Mouse (Mus musculus): ENCODE results near the gene Agpat2. TPM values are rescaled to one million over a fixed set of nuclear protein-coding genes. Genes with fewer than 3 reads are reported as not detected.

The Agpat2 gene
- total RNA-seq, 2 experiments from 2014 or later: 49.7 to 51.6 TPM

DNA sequence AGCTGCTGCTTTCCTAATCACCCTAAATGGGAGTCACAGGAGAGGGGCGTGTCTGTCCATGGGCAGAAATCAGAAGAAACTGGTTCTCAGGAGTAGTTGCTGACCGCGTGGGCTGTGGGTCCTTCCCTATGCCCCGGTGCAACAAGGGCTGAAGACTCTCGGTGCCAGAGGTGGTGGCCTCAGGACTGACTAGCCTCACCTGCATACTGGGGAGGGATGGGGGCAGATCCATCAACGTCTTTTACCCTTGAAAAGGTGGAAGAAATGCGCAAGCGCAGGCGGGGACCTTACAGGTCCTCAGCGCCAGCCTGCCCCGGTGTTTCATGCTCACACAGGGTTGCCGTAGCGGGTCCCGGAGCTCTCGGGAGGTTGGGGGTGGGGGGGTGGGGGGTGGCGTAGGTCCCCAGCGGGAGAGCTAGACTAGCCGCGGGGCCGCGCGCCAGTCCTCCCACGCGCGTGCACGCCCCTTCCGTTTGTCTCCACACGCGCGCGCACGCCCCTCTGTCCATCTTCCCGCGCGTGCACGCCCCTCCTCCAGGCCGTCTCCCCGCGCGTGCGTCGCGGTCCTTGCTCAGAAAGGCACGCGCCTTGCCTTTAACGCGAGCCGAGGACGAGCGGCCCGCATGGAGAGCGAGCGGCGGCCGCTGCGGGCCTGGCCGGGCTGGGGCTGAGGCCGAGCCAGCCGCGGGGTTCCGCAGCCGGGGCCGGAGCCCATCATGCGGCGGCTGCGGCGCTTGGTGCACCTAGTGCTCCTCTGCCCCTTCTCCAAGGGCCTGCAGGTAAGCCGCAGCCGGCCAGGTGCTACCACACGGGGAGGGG is 23.9 kb upstream of the Agpat2 start, which contains the start of gene Fam69b:
Gene Fam69b (plus strand): TSS at position 537 of the 819 bp plus-strand sequence.
- intact Hi-C loops (cut with DNase I): no loop called here
- peak; percentile 52 for DNase-seq (ENCODE audit: low spot score)

DNA sequence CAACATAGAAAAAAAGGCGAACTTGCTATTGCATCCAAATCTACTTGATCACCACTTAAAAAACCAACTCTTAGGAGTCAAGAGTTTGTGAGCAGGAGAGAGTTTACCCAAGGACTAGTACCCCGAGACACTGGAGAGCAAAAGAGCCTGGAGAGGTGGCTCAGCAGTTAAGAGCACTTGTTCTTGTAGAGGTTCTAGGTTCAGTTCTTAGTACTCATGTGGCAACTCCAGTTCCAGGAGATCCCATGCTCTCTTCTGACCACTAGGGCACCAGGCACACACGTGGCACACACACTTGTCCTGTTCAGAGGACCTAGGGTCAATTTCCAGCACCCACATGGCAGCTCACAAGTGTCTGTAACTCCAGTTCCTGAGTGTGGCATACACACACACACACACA is 21.9 kb upstream of the Agpat2 start:
- intact Hi-C loops (cut with DNase I): no loop called here
- no peak for DNase-seq (ENCODE audit: low spot score)

DNA sequence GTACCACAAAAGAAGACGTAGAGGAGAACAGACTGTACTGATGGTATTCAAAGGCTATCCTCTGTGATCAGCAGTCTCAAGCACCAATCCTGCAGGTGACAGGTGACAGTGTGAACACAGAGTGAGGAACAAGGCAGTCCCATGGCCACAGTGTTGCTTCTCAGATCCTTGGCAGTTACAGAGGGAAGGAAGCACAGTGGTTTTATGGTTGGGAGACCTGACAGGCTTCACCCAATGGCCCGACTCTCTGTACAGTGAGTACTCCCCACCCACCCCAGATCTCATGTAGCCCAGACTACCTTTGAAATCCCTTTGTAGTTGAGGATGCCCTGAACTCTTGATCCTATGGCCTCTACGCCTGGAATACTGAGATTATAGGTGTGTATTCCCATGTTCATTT is 21.2 kb upstream of the Agpat2 start:
- intact Hi-C loops (cut with DNase I): no loop called here

DNA sequence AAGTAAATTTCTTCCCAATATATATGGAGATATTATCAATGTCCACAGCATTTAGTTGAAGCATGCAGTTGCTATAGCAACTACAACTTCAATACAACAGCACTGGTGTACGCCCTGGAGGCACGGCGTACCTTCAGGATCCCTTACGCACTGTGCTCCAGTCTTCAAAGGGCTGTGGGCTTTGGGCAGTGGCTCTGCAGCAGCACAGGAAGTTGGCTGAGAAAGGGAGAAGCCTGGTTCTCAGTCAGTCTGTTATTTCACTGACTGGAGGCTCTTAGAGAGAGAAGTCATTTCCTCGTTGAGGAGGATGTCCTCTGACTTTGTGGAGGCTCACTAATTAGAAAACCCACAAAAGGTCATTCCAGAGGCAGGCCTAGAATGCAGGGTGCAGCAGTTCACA is 18.8 kb upstream of the Agpat2 start:
- intact Hi-C loops (cut with DNase I): no loop called here
- DNase-seq (ENCODE audit: low spot score): no peak

More for the DNA sequence above, 21.2 kb upstream of the Agpat2 start:
- no peak for DNase-seq (ENCODE audit: low spot score)

DNA sequence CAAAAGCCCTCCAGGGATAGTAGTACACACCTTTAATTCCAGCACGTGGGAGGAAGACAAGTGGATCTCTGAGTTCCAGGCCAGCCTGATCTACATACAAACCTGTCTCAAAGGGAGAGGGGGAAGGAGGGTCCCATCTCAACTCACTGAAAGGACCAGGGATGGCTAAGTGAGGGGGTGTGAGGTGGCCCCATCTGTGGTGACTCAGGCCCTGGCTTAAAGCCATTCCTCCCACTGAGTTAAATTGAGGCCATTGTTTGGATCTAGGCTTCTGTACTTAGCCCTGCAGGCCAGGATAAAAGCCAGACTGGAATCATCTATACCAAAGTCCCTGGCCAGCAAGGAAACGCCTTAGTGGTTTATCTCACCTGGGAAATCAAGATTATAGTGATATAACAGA is 17.0 kb upstream of the Agpat2 start:
- intact Hi-C loops (cut with DNase I): no loop called here

DNA sequence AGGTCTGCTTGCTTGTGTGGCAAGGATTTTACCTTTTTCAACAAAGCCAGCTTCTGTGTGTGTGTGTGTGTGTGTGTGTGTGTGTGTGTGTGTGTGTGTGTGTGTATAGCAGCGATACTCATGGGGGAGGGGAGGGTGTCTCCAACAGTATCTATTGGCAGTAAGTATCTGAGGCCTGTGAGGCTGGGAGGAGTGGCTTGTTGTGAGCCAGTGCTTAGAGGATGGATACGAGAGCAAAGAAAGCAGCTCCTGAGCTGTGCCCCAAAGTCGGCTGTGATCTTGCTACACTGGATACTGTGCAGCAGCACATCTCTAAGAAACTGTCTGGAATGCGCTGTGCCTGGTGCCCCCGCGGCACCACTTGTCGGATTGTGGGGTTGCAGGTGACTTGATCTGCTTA is 13.7 kb upstream of the Agpat2 start:
- DNase-seq (ENCODE audit: low spot score): no peak
- intact Hi-C loops (cut with DNase I): no loop called here

More for the DNA sequence above, 17.0 kb upstream of the Agpat2 start:
- DNase-seq (ENCODE audit: low spot score): no peak

DNA sequence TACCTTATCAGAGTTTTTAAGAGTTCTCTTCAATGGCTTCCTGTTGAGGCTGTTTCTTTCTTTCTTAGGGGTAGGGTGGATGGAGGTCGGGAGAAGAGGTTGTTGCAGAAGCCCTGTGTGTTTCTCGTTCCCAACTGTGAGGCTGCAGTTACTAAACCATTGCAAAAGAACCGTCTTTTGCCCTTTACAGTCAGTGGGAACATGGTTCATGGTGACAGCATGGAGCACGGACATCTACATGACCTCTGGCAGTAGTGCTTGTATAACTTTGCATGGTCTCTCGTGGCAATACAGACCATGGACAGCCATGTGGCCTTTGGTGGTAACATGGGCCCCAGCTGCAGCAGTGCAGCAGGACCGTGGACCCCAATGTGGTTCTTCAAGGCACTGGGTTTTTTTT is 13.1 kb upstream of the Agpat2 start:
- no peak for DNase-seq (ENCODE audit: low spot score)
- intact Hi-C loops (cut with DNase I): no loop called here

DNA sequence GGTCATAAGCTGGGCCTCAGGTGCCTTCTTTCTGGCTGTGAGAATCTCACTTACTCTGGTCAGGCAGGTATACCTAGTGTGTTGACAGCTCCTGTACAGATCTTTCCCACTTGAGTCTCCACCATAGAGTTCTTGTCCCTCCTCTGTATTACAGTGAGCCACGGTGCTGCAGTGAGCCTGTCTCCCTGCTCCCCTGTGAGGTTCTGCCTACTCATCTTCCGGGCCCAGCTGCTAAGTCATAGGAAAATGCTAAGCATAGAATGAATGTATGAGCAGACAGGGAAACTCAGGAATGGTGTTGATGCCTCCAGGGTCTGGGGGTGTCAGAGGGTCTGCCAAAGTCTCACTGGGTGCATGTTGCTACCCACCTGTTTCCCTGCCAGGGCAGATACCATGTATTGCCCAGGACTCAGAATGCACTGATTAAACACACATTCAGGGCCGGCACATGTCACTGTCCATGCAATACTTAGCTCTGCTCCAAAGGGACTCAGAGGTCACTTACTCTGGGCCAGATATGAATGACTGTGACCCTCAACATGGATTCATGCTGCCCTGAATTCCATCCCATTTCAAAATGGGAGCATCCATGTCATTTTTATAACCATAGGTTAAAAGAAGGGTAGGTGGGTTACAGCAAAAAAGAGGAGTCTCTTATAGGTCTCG is 11.4 kb upstream of the Agpat2 start:
- intact Hi-C loops (cut with DNase I): no loop called here
- no peak for DNase-seq (ENCODE audit: low spot score)

DNA sequence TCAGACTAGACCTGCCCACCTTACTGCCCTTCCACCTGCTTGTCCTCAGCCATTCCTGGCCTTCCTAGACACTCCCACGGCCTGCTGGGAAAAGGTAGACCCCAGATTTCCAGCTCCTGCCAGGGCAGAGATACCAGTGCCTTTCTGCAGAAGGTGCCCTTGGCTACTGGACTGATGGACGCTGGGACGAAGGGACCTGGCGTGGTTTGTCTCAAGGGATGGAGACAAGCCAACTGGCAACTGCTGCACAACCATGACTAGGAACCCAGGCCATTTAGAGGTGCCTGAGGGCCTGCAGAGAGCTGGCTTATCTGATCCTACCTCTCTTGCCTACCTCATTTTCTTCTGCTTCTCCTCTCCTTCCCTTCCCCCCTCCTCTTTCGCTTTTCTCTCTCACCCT is 10.7 kb upstream of the Agpat2 start:
- intact Hi-C loops (cut with DNase I): no loop called here
- DNase-seq (ENCODE audit: low spot score): no peak

DNA sequence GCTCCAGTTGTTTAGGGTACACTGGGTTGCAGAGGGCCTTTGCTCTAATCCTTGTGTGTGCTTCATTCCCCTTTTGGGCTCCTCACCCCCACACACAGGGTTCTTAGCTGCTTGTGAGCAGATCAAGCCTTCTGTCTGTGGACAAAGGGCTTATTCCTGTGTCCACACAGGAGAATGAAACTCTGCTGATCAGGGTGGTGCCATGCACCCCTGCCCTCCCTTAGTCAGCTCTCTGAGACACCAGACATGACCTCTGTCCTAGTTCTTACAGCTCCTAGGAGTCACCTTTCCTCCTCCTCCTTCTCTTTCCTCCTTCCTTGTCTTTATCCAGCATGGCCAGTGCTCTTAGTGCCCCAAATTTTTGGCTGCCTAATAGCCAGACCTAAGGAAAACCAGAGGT is 7.7 kb upstream of the Agpat2 start:
- DNase-seq (ENCODE audit: low spot score): no peak
- intact Hi-C loops (cut with DNase I): no loop called here

DNA sequence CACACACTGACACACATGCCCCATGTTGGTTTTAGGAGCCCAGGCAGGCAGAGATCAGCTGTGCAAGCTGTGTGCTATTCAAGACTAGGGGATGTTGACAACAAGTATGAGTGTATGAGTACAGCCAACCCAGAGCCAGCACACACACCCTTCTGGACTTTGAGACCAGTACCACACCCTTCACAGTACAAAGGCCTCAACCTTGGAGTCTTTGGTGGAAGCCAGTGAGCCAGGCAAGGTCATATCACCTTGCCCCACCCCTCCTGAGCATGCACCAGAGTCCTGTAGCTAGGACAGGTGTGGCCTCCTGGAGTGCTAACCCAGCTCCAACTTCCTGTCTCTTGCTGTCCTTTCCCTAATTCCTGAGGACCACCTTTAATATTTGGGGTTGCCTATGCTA is 6.8 kb upstream of the Agpat2 start:
- intact Hi-C loops (cut with DNase I): no loop called here
- DNase-seq (ENCODE audit: low spot score): no peak

DNA sequence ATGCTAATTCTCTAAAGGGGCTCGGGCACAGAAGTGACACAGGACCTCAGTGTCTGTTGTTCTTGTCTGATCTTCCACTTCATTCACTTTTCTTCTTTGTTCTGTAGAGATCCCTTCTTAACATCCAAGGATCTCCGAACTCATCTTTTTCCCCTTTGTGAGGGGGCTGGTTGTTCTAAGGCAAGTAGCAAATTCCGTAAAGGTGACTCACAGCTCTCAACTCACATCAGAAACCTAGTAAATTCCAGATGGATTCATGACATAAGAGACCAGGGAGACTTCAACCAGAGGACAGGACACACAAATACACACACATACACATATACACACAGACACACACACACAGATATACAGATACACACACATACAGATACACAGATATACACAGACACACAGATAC is 6.3 kb upstream of the Agpat2 start:
- intact Hi-C loops (cut with DNase I): no loop called here
- no peak for DNase-seq (ENCODE audit: low spot score)

DNA sequence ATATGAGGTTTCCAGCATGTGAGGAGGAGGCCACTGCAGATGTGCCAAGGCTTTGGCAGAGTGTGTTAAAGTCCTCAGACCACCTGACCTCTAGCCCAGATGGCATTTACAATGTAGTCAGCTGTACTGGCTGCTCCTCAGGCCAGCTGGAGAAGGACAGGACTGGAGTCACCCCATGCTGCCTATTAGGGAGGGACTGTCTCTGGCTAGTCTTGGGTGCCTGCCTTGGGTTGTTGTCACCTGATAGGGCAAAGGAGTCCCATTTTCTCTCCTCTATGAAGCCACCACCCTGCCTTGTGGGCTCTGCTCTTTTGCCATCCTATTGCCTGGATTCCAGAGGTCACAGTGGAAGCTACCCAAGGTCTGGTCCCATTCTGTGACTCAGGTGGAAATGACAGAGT is 5.0 kb upstream of the Agpat2 start:
- intact Hi-C loops (cut with DNase I): no loop called here
- DNase-seq (ENCODE audit: low spot score): no peak

DNA sequence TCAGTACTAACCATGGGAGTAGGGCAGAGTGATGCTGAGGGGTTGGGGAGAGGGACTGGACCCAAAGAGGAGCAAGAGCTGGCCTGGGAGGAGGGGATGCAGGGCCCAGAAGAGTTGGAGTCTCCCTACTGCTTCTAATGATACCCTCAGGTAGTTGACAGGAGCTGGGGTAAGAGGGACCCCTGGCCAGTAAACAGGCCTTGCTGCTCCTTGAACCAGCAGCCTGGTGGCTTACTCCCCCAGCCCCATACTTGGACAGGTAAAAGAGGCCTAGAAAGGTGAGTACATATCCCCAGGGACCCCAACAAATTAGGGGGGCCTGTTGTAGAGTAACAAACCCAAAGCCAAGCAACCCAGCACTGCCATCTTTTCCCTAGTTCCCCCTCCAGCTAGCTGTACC is 4.6 kb upstream of the Agpat2 start:
- DNase-seq (ENCODE audit: low spot score): no peak
- intact Hi-C loops (cut with DNase I): no loop called here

DNA sequence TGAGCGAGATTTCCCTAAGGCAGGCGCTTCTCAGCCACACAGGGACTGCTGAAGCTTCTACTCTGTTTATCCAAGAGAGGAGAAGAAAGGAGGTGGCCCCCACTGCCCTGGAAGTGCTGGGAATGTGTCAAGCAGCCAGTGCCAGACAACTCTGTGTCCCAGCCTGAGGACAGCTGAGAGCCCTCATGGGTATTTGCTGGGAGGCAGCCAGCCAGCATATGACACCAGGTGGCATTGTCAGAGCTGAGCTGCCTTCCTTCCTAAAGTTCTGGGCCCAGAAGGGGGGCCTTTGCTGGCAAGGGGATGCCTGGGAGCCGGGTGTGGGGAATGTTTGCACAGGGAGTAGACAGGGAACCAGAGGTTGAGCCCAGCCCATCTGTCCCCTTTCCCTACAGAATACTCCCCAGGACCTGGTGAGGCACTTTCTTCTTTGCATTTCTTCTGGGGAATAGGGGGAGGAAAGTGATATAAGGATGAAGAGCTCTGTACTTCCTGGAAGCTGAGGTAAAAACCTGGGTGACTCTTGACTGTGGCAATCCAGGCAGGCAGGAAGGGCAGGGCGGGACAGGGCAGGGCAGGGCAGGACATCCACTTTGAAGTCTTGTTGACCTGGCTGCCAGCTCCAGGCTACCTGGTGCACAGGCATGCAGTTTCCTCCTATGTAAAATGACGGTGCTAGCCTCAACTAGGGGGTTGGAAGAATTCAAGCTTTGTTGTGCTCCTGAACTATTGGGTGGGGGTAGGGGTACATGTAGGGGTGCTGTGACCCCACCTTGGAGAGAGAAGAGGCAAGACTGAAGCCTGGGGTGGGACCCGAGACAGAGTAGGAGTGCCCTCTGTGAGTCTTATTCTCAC is 3.1 kb upstream of the Agpat2 start:
- intact Hi-C loops (cut with DNase I): no loop called here
- DNase-seq (ENCODE audit: low spot score): no peak

DNA sequence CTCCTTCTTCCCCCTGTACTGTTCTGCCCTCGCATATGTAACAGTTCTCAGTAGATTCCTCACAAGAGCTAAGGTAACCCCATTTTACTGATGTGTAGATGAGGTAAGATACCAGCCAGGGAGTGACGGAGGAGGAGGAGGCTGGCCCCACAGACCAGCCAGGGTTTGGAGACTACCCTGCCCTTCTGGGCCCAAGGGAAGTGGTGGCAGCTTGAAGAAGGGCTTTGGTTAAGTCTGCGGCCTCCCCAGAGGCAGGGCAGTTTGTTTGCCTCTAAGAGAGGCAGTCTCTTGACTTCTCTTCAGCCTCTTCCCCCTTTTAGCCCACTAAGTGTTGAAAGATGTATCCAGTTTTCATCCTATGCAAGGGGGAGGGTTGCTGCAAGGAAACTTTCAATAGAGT is 2.4 kb upstream of the Agpat2 start:
- intact Hi-C loops (cut with DNase I): no loop called here
- no peak for DNase-seq (ENCODE audit: low spot score)

DNA sequence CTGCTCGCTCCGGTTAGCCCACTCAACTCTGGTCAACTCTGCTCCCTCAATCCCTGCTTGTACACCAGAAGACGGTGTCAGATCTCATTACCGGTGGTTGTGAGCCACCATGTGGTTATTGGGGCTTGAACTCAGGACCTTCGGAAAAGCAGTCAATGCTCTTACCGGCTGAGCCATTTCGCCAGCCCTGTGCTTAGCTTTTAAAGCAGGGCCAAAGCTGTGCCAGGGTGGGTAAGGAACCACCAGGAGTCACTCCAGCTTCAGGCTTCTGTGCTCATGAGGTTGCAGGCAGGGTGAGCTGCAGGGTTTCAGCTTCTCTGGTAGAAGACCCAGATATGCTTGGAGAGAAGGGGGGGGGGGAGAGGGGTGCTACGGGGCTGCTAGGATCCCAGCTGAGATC is 1.1 kb upstream of the Agpat2 start:
- intact Hi-C loops (cut with DNase I): no loop called here
- DNase-seq (ENCODE audit: low spot score): no peak

DNA sequence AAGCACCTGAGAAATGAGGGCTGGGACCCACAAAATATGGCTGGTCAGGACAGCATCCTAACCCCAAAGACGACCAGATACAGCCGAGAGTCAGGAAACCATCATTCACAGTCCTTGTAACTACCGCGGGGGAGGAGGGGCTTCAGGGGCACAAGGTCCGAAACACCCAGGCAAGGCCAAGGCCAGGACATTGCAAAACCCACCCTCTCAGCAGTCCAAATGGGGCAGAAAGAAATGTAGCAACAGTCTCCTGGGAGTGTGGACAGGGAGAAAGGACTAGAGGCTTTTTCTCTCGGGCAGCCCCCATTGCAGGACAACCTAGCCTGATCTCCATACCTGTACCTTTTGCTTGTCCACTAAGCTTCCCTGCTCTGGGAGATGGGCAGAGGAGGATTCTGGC is 1.1 kb downstream of the Agpat2 start:
- intact Hi-C loops (cut with DNase I): loop anchor here (2.0 kb wide), 1 partner anchor 38 kb away; no protein-coding TSS in a partner anchor

DNA sequence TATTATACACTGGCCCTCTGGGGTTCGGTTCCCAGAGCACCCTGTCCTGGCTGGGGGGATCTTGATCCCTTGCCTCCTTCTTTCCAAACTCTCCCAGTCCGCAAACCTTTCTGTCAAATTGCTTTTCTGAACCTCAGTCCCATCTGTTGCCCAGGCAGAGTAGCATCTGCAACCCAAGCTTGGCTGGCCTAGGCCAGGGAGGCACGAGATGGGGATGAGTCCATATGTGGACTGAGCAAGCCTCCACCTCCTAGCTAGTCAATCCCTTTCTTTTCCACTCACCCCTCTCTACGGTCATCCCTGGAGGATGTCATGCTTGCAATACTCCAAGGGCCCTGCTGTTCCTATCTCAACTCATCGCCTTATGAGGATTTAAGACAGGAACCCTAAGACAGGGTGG is 1.6 kb downstream of the Agpat2 start:
- DNase-seq (ENCODE audit: low spot score): no peak
- intact Hi-C loops (cut with DNase I): loop anchor here (2.0 kb wide), 1 partner anchor 38 kb away; no protein-coding TSS in a partner anchor

More for the DNA sequence above, 1.1 kb downstream of the Agpat2 start:
- no peak for DNase-seq (ENCODE audit: low spot score)

DNA sequence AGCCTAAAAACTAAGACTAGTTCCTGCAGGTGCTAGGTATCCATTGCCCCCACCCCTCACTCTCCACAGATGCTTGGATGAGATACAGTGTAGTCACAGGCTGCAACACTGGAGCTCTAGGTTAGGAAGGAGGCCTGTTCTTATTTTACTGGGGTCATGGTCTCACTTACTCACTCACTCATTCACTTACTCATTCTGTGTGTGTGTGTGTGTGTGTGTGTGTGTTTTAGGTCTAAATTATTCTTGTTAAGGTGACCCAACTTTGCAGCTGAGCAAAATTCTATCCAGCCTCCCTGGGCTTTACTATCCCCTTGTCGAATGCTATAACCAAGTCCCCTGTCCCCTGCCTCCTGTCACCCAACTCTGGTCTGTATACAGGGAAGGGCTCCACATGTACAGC is 2.6 kb downstream of the Agpat2 start:
- no peak for DNase-seq (ENCODE audit: low spot score)
- intact Hi-C loops (cut with DNase I): no loop called here

DNA sequence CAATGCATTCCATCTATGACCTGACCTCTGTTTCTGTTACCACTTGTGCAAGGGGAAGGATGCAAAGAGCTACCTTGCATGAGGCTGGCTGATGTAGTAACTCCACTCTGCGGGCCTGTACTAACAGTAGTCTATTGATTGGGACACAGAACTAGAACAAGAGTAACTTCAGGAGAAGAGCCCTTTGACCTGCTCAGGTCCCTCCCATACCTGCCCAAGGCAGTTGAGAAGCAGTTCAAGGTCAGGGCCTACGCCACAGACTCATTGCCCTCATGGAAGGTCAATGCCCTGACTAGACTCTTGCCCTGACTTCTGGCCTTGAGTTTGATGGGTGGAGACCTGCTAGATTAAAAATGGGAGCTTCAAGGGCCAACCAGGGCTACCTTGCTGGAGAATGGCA is 3.6 kb downstream of the Agpat2 start:
- no peak for DNase-seq (ENCODE audit: low spot score)
- intact Hi-C loops (cut with DNase I): no loop called here
